Mouse (Mus musculus) lung, postnatal 0 days (tissue): ENCODE measurements around the gene Iqcf3.

Source experiments
- CTCF ChIP-seq: IDR thresholded peaks from 2 replicates; pipeline ENCODE4 v1.5.1; 2016; ENCODE audit warnings: antibody characterized with exemption, mild to moderate bottlenecking
- EP300 ChIP-seq: IDR thresholded peaks from 2 replicates; pipeline ENCODE4 v1.6.1; 2016; ENCODE audit warnings: antibody characterized with exemption, mild to moderate bottlenecking, control low read depth

DNA sequence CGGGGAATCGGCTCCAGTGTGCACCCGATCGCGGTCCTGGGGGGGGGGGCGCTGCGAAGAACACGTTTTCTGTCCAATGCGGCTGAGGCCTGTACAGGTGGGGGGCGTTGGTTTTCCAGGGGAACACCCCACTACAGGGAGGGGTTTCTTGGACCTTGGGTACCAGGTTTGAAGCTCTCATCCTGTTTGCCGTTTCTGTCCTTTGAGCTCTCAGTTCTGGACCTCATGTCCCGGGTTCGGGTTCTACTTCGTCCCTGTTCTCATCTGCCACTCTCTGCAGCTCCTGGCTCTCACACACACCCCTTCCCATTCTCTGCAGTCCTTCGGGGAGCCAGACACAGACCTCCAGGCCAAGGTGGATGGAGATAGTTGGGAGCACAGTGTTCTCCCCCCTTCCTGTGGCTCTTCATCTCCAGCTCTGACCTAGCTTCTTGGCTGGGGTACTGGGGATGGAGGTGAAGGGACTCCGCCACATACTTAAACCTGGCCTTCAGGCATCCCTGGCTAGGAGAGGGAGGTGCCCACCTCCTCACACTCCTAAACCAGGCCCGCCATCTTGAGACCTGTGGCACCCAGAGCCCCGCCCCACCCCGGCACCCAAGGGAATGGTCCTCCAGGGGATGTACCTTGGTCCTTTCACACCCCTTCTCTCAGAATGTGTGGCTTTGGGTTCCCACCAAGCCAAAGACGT is 107.2 kb downstream of the Iqcf3 start:
- no peak for TF ChIP-seq EP300
- TF ChIP-seq CTCF, result no peak
